Mouse (Mus musculus): ENCODE data around the gene Plcb4.

Plcb4 gene

GRCm38 (mm10) chr2:135658486-135659390 lies at the start of gene Plcb4:
TSS of gene Plcb4 (plus strand) at chr2:135659011.
- peak; percentile 55 for DNase-seq (ENCODE audit: low read depth, low spot score)

- DNase-seq (ENCODE audit: low read depth, low spot score), result no peak
Measured at GRCm38 (mm10) chr2:135614651-135615261, 44.1 kb upstream of the Plcb4 start.

DNA sequence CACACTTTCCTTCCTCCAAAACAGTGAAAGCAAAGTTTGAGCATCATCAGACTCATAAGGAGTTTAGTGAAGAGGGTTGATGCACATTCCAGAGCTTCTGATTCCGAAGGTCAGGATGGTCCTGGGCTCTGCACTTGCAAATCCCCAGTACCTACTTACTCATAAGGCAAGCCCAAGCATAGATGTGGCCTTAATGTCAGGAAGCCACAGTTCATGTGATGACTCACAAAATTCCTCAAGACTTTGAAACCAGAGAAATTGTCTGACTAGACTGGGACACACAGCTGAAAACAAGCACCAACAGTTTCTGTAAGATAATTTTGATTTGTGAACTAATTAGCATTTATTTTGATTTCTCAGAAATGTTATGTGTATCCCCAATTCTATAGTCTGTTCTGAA lies 42.7 kb upstream of the Plcb4 start:
- no peak for DNase-seq (ENCODE audit: low read depth, low spot score)

DNA sequence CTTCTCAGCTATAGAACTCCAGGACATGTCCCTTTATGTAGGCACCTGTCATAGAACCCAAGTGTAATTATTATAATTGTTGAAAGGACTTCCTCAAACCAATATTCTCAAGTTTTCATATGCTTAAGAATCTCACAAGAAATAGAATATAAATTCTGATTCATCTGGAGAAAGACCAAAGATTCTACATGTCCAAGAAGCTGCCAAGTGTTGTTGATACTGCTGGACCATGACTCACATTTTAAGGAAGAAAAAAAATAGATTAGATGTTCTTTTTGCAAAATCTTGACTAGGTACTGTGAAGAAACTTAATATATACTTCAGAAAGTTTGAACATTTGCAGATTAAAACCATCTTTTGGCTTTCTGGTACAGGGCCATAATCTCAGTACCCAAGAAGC lies 40.3 kb upstream of the Plcb4 start:
- DNase-seq (ENCODE audit: low read depth, low spot score), result no peak

GRCm38 (mm10) chr2:135619956-135620355 lies 38.9 kb upstream of the Plcb4 start:
- DNase-seq (ENCODE audit: low read depth, low spot score), result no peak

DNA sequence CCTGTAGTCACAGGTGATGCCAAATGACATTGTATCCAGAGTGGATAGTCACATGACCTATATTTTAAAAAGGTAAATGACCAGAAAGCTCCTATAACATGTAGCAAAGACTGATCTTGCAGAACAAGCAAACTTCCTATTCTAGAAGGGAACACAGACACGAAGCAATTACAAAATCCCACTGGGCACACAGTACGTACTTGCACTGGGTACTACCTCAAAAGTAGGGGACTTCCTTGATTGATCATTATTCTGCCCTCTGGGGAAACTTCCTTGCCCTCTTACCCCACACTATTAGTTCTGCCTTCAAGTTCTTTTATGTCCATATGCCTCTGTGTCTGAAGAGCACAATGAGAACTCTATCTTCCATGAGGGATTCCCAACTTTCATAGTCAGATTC lies 31.0 kb upstream of the Plcb4 start:
- DNase-seq (ENCODE audit: low read depth, low spot score), result no peak

- DNase-seq (ENCODE audit: low read depth, low spot score), result no peak
Measured at GRCm38 (mm10) chr2:135637227-135637626, 21.6 kb upstream of the Plcb4 start.

- no peak for DNase-seq (ENCODE audit: low read depth, low spot score)
Measured at GRCm38 (mm10) chr2:135641002-135641401, 17.8 kb upstream of the Plcb4 start.

- DNase-seq (ENCODE audit: low read depth, low spot score), result peak; percentile 72
Measured at GRCm38 (mm10) chr2:135641636-135642035, 17.2 kb upstream of the Plcb4 start.

DNA sequence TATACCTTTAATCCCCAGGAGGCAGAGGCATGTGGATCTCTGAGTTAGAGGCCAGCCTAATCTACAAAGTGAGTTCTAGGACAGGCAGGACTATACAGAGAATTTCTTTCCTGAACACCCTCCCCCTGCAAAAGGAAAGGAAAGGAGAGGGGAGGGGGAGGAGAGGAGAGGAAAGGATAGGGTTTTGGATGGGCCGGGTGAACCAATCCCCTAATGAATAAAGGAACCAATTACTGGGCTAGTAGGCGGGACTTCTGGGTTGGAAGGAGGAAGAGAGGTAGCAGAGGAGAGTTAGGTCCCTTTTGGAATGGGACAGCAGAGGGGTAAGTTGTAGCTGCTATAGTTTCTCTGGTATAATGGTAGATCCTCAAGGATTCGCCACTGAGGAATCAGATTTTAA lies 12.6 kb upstream of the Plcb4 start:
- DNase-seq (ENCODE audit: low read depth, low spot score), result no peak

DNA sequence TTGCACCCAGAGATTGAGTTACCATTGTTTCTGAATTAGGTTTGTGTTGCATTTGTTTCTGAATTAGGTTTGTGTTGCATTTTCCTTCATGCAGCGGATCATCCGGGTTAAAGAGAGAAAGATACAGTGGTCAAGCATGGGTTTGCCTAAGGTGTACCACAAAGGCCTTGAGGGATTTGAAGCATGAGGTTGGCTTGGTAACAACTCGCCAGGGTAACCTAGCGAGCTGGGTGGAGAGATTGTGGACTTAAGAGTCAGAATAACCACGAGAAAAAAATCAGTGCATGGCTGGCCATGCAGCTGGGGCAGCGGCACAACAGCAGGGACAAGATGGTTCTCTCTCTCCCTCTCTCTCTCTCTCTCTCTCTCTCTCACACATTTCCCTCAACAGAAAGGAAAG lies 12.2 kb upstream of the Plcb4 start:
- DNase-seq (ENCODE audit: low read depth, low spot score), result no peak

DNA sequence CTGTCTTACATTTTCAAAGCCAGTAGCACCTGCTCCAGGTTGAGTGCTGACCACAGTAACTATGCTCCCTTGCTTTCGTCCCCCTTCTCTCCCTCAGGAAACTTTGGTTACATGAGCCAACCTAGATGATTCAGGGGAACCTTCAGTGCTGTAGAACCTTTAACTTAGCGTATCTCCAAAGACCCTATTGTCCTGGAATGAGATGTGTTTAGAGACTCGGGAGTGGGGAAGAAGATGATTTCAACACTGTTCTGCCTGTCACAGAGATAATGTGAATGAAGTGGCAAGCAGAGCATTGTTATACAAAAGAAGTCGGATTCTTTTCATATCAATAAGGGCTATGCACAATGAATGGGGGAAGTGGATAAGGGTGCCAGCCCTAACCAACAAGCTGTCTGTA lies 10.8 kb upstream of the Plcb4 start:
- DNase-seq (ENCODE audit: low read depth, low spot score), result no peak

GRCm38 (mm10) chr2:135650885-135651284 lies 7.9 kb upstream of the Plcb4 start:
- DNase-seq (ENCODE audit: low read depth, low spot score), result no peak

DNA sequence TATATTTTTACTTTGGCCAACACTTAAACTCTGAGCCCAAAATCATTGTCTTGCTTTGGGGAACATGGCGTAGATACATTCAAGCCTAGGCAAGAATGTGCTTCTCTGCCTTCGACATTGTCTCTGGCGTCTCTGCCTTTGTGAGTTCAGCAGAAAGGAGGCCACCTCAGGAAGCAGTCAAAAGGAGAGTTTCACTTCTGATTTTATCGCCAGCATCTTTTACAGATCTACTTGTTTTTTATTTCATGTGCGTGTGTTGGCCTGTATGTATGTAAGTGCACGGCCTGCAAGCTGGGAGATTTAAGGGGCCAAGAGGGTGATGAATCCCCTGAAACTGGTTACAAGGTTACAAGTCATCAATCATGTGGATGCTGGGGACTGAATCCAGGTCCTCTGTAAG lies 6.8 kb upstream of the Plcb4 start:
- DNase-seq (ENCODE audit: low read depth, low spot score), result no peak

GRCm38 (mm10) chr2:135652451-135652850 lies 6.4 kb upstream of the Plcb4 start:
- DNase-seq (ENCODE audit: low read depth, low spot score), result no peak

- no peak for DNase-seq (ENCODE audit: low read depth, low spot score)
Measured at GRCm38 (mm10) chr2:135655948-135656347, 2.9 kb upstream of the Plcb4 start.

DNA sequence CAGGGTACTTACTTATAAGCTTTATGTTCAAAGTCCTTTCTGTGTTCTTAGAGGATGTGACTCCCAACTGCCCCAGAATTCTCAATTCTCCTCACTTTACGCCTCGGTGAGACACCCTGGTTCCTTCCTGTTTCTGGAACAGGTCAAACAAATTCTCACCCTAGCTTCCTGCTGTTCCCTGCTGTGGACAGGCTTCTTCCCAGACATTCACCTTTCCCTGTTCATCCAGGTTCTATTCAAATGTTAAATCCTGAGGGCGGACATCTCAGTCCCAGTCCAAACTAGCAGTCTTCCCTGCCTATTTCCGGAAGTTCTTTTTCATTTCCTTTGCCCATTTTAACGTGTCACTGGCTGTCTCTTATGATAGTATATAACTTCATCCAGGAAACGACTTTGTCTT lies 2.2 kb upstream of the Plcb4 start:
- no peak for DNase-seq (ENCODE audit: low read depth, low spot score)

- no peak for DNase-seq (ENCODE audit: low read depth, low spot score)
Measured at GRCm38 (mm10) chr2:135659391-135660180, 775 bp downstream of the Plcb4 start.

- DNase-seq (ENCODE audit: low read depth, low spot score), result no peak
Measured at GRCm38 (mm10) chr2:135660816-135661215, 2.0 kb downstream of the Plcb4 start.

DNA sequence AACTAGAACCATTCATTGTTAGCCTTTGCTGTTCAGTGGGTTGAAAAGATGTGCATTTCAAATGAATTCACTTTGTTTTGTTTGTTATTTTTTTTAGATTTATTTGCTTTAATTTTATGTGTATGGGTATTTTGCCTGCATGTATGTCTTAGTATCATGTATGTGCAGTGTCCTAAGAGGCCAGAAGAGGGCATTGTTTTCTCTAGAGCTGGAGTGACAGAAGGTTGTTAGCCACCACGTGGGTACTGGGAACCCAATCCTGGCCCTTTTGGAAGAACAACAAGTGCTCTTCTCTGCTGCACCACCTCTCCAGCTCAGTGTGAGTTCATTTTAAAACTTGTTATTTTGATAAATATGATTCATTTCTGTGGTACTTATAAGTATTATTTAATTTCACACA lies 5.0 kb downstream of the Plcb4 start:
- DNase-seq (ENCODE audit: low read depth, low spot score), result no peak

DNA sequence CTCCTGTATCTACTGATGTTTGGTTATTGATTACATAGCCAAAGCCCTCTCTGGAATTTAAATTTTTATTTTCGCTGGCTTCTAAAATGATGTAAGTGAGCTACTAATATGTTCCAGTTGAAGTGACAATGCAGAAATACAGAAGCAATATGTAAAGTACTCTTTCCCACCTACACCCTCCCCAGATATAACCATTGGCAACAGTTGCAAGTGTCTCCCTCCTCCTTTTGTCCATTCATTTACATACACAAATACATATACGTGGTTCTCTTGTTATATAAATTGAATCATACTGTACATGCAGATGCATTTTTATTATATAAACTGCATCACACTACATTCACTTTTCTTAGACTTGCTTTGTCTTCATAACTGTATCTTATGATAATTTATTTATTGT lies 8.7 kb downstream of the Plcb4 start:
- DNase-seq (ENCODE audit: low read depth, low spot score), result no peak

- DNase-seq (ENCODE audit: low read depth, low spot score), result no peak
Measured at GRCm38 (mm10) chr2:135672459-135673104, 13.8 kb downstream of the Plcb4 start.

Measured in skeletal muscle tissue, adult 2 months (tissue).